Mouse (Mus musculus): ENCODE data around the gene Triobp.

GRCm38 (mm10) chr15:78940325-78940724 is 7.2 kb upstream of the Triobp start:
- TF ChIP-seq POLR2A (IDR thresholded peaks at IDR 0.05; ENCODE audit: low read depth, low read length) (no peak), CTCF (IDR thresholded peaks at IDR 0.05; ENCODE audit: extremely low read depth, insufficient read depth, insufficient read length, insufficient replicate concordance) (no peak)

All from spleen, adult 2 months (tissue).